Mouse (Mus musculus): ENCODE data around the gene Tspan12.

The Tspan12 gene

GRCm38 (mm10) chr6:21774213-21774916, 78.0 kb downstream of the Tspan12 start:
- no peak for DNase-seq (ENCODE audit: low spot score)

- no peak for DNase-seq (ENCODE audit: low spot score)
These were observed 82.9 kb downstream of the Tspan12 start for GRCm38 (mm10) chr6:21769447-21769809.

GRCm38 (mm10) chr6:21768745-21769446, 83.4 kb downstream of the Tspan12 start:
- DNase-seq (ENCODE audit: low spot score), result no peak

GRCm38 (mm10) chr6:21767787-21768221, 84.5 kb downstream of the Tspan12 start:
- DNase-seq (ENCODE audit: low spot score), result no peak

- no peak for DNase-seq (ENCODE audit: low spot score)
These were observed 104.8 kb downstream of the Tspan12 start for GRCm38 (mm10) chr6:21747536-21747935.

GRCm38 (mm10) chr6:21744615-21745266, 107.6 kb downstream of the Tspan12 start:
- DNase-seq (ENCODE audit: low spot score), result no peak

GRCm38 (mm10) chr6:21740606-21741005, 111.7 kb downstream of the Tspan12 start:
- DNase-seq (ENCODE audit: low spot score), result no peak

- DNase-seq (ENCODE audit: low spot score), result no peak
These were observed 130.1 kb downstream of the Tspan12 start for GRCm38 (mm10) chr6:21722238-21722637.

Measured in embryo, embryonic 10.5 days (tissue).